Mouse (Mus musculus) MEL (cell line): Measurements from ENCODE around the gene Nos1.

ENCODE experiments used
- BHLHE40 ChIP-seq: IDR thresholded peaks from 2 replicates; pipeline ENCODE4 v1.6.1; 2012; ENCODE audit warnings: low read depth, mild to moderate bottlenecking, inconsistent platforms, low read length, improper control_type of control experiment, borderline replicate concordance
- POLR2A ChIP-seq, 2 experiments: IDR thresholded peaks; 2 replicates each; pipeline ENCODE4 v1.6.1; 2011 to 2012; ENCODE audit warnings: low read length in 2 of 2, mild to moderate bottlenecking in 2 of 2, control low read depth in 1 of 2, improper control_type of control experiment in 1 of 2, low read depth in 1 of 2, moderate library complexity in 1 of 2; ENCODE audit not compliant: control insufficient read depth in 1 of 2, insufficient read depth in 1 of 2, poor library complexity in 1 of 2

- TF ChIP-seq BHLHE40 (no peak), POLR2A (IDR thresholded peaks at IDR 0.05; ENCODE audit: control insufficient read depth in 1 of 2, insufficient read depth in 1 of 2, low read depth in 1 of 2, low read length in 2 of 2, poor library complexity in 1 of 2) (no peak)
Observed at GRCm38 (mm10) chr5:117884991-117885390, 104.2 kb downstream of the Nos1 start.
